Mouse (Mus musculus): Measurements from ENCODE around the gene Cers3. TPM values are rescaled to one million over a fixed set of nuclear protein-coding genes. Genes with fewer than 3 reads are reported as not detected.

Cers3 gene
- polyA plus RNA-seq, 1 experiment from 2014 or later = 1.8 TPM

GRCm38 (mm10) chr7:66812289-66812688, 69.0 kb downstream of the Cers3 start:
- no peaks in the 10 kb centered on the region for H3K4me1 ChIP-seq (replicated peaks)
- H3K27me3 ChIP-seq (replicated peaks) = no peaks in the 10 kb centered on the region
- H3K4me2 ChIP-seq (replicated peaks) = no peak overlapping the region
- ATAC-seq = no peak
- no peak overlapping the region for H3K4me3 ChIP-seq (replicated peaks)
- no peaks in the 10 kb centered on the region for H3K36me3 ChIP-seq
- no peaks in the 10 kb centered on the region for H3K9me3 ChIP-seq
- H3K27ac ChIP-seq = no peak overlapping the region
- no peak overlapping the region for H3K9ac ChIP-seq
- 86% methylated on average over 4 of the region's 4 CpGs for WGBS

GRCm38 (mm10) chr7:66812737-66813136, 69.4 kb downstream of the Cers3 start:
- WGBS = 30% methylated on average over 9 of the region's 9 CpGs
- H3K9ac ChIP-seq = no peak overlapping the region
- H3K4me3 ChIP-seq (replicated peaks) = no peak overlapping the region
- no peaks in the 10 kb centered on the region for H3K4me1 ChIP-seq (replicated peaks)
- no peaks in the 10 kb centered on the region for H3K27me3 ChIP-seq (replicated peaks)
- no peak overlapping the region for H3K27ac ChIP-seq
- no peak overlapping the region for H3K4me2 ChIP-seq (replicated peaks)
- H3K9me3 ChIP-seq = no peaks in the 10 kb centered on the region
- no peaks in the 10 kb centered on the region for H3K36me3 ChIP-seq
- ATAC-seq = no peak

- Histone ChIP-seq H3K27ac (no peak overlapping the region), H3K4me3 (replicated peaks) (no peak overlapping the region), H3K4me1 (replicated peaks) (no peaks in the 10 kb centered on the region), H3K9me3 (no peaks in the 10 kb centered on the region), H3K4me2 (replicated peaks) (no peak overlapping the region), H3K36me3 (no peaks in the 10 kb centered on the region), H3K9ac (no peak overlapping the region), H3K27me3 (replicated peaks) (no peaks in the 10 kb centered on the region)
- WGBS = 73% methylated on average over 1 of the region's 1 CpGs
- no peak for ATAC-seq
These were observed 69.9 kb downstream of the Cers3 start for GRCm38 (mm10) chr7:66813172-66813571.

GRCm38 (mm10) chr7:66815526-66815925, 72.2 kb downstream of the Cers3 start:
- H3K9ac ChIP-seq = no peak overlapping the region
- H3K27ac ChIP-seq = no peak overlapping the region
- 90% methylated on average over 6 of the region's 6 CpGs for WGBS
- no peaks in the 10 kb centered on the region for H3K9me3 ChIP-seq
- H3K4me1 ChIP-seq (replicated peaks) = no peaks in the 10 kb centered on the region
- H3K4me3 ChIP-seq (replicated peaks) = no peak overlapping the region
- no peaks in the 10 kb centered on the region for H3K36me3 ChIP-seq
- no peaks in the 10 kb centered on the region for H3K27me3 ChIP-seq (replicated peaks)
- no peak overlapping the region for H3K4me2 ChIP-seq (replicated peaks)
- ATAC-seq = no peak

- no peaks in the 10 kb centered on the region for H3K36me3 ChIP-seq
- H3K9me3 ChIP-seq = no peaks in the 10 kb centered on the region
- H3K27ac ChIP-seq = no peak overlapping the region
- 30% methylated on average over 6 of the region's 6 CpGs for WGBS
- peak; percentile 65; the same call in 1 of the 2 replicates for ATAC-seq
- H3K9ac ChIP-seq = no peak overlapping the region
- H3K4me2 ChIP-seq (replicated peaks) = no peak overlapping the region
- 0 out of 2 replicates have a peak, but pooled peaks cover 6% of the 10 kb centered on the region for H3K4me1 ChIP-seq (replicated peaks)
- H3K27me3 ChIP-seq (replicated peaks) = no peaks in the 10 kb centered on the region
- H3K4me3 ChIP-seq (replicated peaks) = no peak overlapping the region
These were observed 76.7 kb downstream of the Cers3 start for GRCm38 (mm10) chr7:66820034-66820433.

GRCm38 (mm10) chr7:66830803-66831202, 87.5 kb downstream of the Cers3 start:
- WGBS = 55% methylated on average over 5 of the region's 5 CpGs
- Histone ChIP-seq H3K4me1 (replicated peaks) (no peaks in the 10 kb centered on the region; the same call in 1 of the 2 replicates), H3K9me3 (no peaks in the 10 kb centered on the region), H3K4me3 (replicated peaks) (no peak overlapping the region), H3K27ac (no peak overlapping the region), H3K4me2 (replicated peaks) (peak overlapping the region; percentile 26; the same call in 1 of the 2 replicates), H3K27me3 (replicated peaks) (no peaks in the 10 kb centered on the region), H3K9ac (no peak overlapping the region), H3K36me3 (no peaks in the 10 kb centered on the region)
- ATAC-seq = no peak

- Histone ChIP-seq H3K36me3 (no peaks in the 10 kb centered on the region), H3K9me3 (no peaks in the 10 kb centered on the region), H3K4me2 (replicated peaks) (peak overlapping the region; percentile 26; the same call in 1 of the 2 replicates), H3K4me1 (replicated peaks) (no peaks in the 10 kb centered on the region; the same call in 1 of the 2 replicates), H3K9ac (no peak overlapping the region), H3K27ac (no peak overlapping the region), H3K4me3 (replicated peaks) (no peak overlapping the region), H3K27me3 (replicated peaks) (no peaks in the 10 kb centered on the region)
- 32% methylated on average over 5 of the region's 5 CpGs for WGBS
- ATAC-seq = no peak
These were observed 88.0 kb downstream of the Cers3 start for GRCm38 (mm10) chr7:66831295-66831694.

GRCm38 (mm10) chr7:66839463-66840007, 96.2 kb downstream of the Cers3 start, which contains the start of gene Adamts17:
Adamts17 (plus strand) TSS chr7:66839735.
- H3K36me3 ChIP-seq = no peaks in the 10 kb centered on the region
- H3K9ac ChIP-seq = peak within 1 kb of the TSS; percentile 63
- peak within 1 kb of the TSS; percentile 100 for H3K4me2 ChIP-seq (replicated peaks)
- H3K4me3 ChIP-seq (replicated peaks) = peak within 1 kb of the TSS; percentile 67
- H3K9me3 ChIP-seq = no peaks in the 10 kb centered on the region
- ATAC-seq = peak; percentile 97
- peaks cover 22% of the 10 kb centered on the region for H3K4me1 ChIP-seq (replicated peaks)
- H3K27me3 ChIP-seq (replicated peaks) = 0 out of 2 replicates have a peak, but pooled peaks cover 2% of the 10 kb centered on the region
- WGBS = under 1% methylated on average over 30 of the region's 30 CpGs
- peak within 1 kb of the TSS; percentile 62 for H3K27ac ChIP-seq

GRCm38 (mm10) chr7:66840008-66840719, 96.9 kb downstream of the Cers3 start:
- Histone ChIP-seq H3K9ac (peak overlapping the region; percentile 63), H3K27me3 (replicated peaks) (0 out of 2 replicates have a peak, but pooled peaks cover 2% of the 10 kb centered on the region)

GRCm38 (mm10) chr7:66841165-66841564, 97.9 kb downstream of the Cers3 start:
- H3K36me3 ChIP-seq = no peaks in the 10 kb centered on the region
- peak overlapping the region; percentile 100 for H3K4me2 ChIP-seq (replicated peaks)
- no peak overlapping the region for H3K9ac ChIP-seq
- H3K4me1 ChIP-seq (replicated peaks) = peaks cover 22% of the 10 kb centered on the region
- ATAC-seq = no peak
- H3K27me3 ChIP-seq (replicated peaks) = 0 out of 2 replicates have a peak, but pooled peaks cover 2% of the 10 kb centered on the region
- WGBS = 77% methylated on average over 7 of the region's 7 CpGs
- H3K9me3 ChIP-seq = no peaks in the 10 kb centered on the region
- 0 out of 2 replicates have a peak overlapping the region, but pooled peaks have one; percentile 11 for H3K27ac ChIP-seq
- peak overlapping the region; percentile 67; the same call in 1 of the 2 replicates for H3K4me3 ChIP-seq (replicated peaks)

More at GRCm38 (mm10) chr7:66840008-66840719, 96.9 kb downstream of the Cers3 start:
- peak overlapping the region; percentile 62 for H3K27ac ChIP-seq
- peaks cover 22% of the 10 kb centered on the region for H3K4me1 ChIP-seq (replicated peaks)
- H3K9me3 ChIP-seq = no peaks in the 10 kb centered on the region
- peak; percentile 44 for ATAC-seq
- peak overlapping the region; percentile 67 for H3K4me3 ChIP-seq (replicated peaks)
- H3K36me3 ChIP-seq = no peaks in the 10 kb centered on the region
- H3K4me2 ChIP-seq (replicated peaks) = peak overlapping the region; percentile 100
- under 1% methylated on average over 76 of the region's 76 CpGs for WGBS

- Histone ChIP-seq H3K9me3 (no peaks in the 10 kb centered on the region), H3K4me1 (replicated peaks) (peaks cover 26% of the 10 kb centered on the region), H3K4me2 (replicated peaks) (peak overlapping the region; percentile 24; the same call in 1 of the 2 replicates), H3K27ac (peak overlapping the region; percentile 83), H3K27me3 (replicated peaks) (0 out of 2 replicates have a peak, but pooled peaks cover 2% of the 10 kb centered on the region), H3K9ac (no peak overlapping the region), H3K36me3 (no peaks in the 10 kb centered on the region), H3K4me3 (replicated peaks) (no peak overlapping the region)
- 28% methylated on average over 10 of the region's 10 CpGs for WGBS
- ATAC-seq = peak; percentile 24
These were observed 98.7 kb downstream of the Cers3 start for GRCm38 (mm10) chr7:66842021-66842420.

- WGBS = 58% methylated on average over 2 of the region's 2 CpGs
- H3K4me1 ChIP-seq (replicated peaks) = peaks cover 26% of the 10 kb centered on the region
- peak overlapping the region; percentile 83; the same call in 1 of the 2 replicates for H3K27ac ChIP-seq
- H3K27me3 ChIP-seq (replicated peaks) = 0 out of 2 replicates have a peak, but pooled peaks cover 2% of the 10 kb centered on the region
- no peaks in the 10 kb centered on the region for H3K36me3 ChIP-seq
- no peak for ATAC-seq
- H3K9ac ChIP-seq = no peak overlapping the region
- no peaks in the 10 kb centered on the region for H3K9me3 ChIP-seq
- H3K4me3 ChIP-seq (replicated peaks) = no peak overlapping the region
- H3K4me2 ChIP-seq (replicated peaks) = no peak overlapping the region
These were observed 100.5 kb downstream of the Cers3 start for GRCm38 (mm10) chr7:66843846-66844245.
